Mouse (Mus musculus) lung, adult 2 months (tissue): ENCODE data around the gene Nrxn3. TPM values are rescaled to one million over a fixed set of nuclear protein-coding genes. Genes with fewer than 3 reads are reported as not detected.

Experiments used
- DNase-seq: peaks from one replicate; pipeline ENCODE4 v3.0.0; 2022
- H3K4me1 ChIP-seq: fragments of 200-500 bp; 2 replicates; pipeline ENCODE4 v1.6.1; 2011; ENCODE audit warnings: low read length; ENCODE audit not compliant: control insufficient read depth, insufficient read depth
- H3K4me3 ChIP-seq: fragments of 200-500 bp; replicated peaks from 2 replicates; pipeline ENCODE3; 2011; ENCODE audit warnings: low read depth, mild to moderate bottlenecking, control low read depth, low read length; ENCODE audit errors: extremely low read depth
- CTCF ChIP-seq: fragments of 200-500 bp; IDR thresholded peaks from 2 replicates; pipeline ENCODE4 v1.5.1; 2011; ENCODE audit warnings: mild to moderate bottlenecking, low read length, control low read depth; ENCODE audit not compliant: insufficient read depth
- POLR2A ChIP-seq: fragments of 200-500 bp; IDR thresholded peaks from 2 replicates; pipeline ENCODE4 v1.6.1; 2011; ENCODE audit warnings: low read depth, mild to moderate bottlenecking, control low read depth, low read length, borderline replicate concordance; ENCODE audit errors: extremely low read depth
- WGBS: fragments of 180-500 bp; shearing (Covaris S2); methylation state at CpG from one replicate; pipeline ENCODE4 v1.1.7; 2018; 5-methylcytosine and 5-hydroxymethylcytosine counted together
- polyA plus RNA-seq: library from polyadenylated mRNA; depleted of rRNA; stranded (reverse); fragments of >200 nt; gene quantifications from 2 replicates; pipeline ENCODE4 v1.2.3, GENCODE M21; 2012

Gene Nrxn3
- polyA plus RNA-seq, 1 experiment = 0.30 TPM

- DNase-seq = no peak
- 86% methylated on average over 2 of the region's 2 CpGs for WGBS
- H3K4me3 ChIP-seq = no peak overlapping the region
- TF ChIP-seq CTCF (no peak), POLR2A (no peak)
- no peaks in the 10 kb centered on the region for H3K4me1 ChIP-seq
These were observed 1223.3 kb downstream of the Nrxn3 start for GRCm38 (mm10) chr12:89945911-89946502.

- 35% methylated on average over 5 of the region's 5 CpGs for WGBS
- TF ChIP-seq POLR2A = no peak
- no peak for TF ChIP-seq CTCF
- Histone ChIP-seq H3K4me1 (no peaks in the 10 kb centered on the region), H3K4me3 (no peak overlapping the region)
- DNase-seq = no peak
These were observed 1223.8 kb downstream of the Nrxn3 start for GRCm38 (mm10) chr12:89946522-89946921.

- DNase-seq = no peak
- Histone ChIP-seq H3K4me3 (no peak overlapping the region), H3K4me1 (no peaks in the 10 kb centered on the region; the same call in 1 of the 2 replicates)
- no peak for TF ChIP-seq POLR2A
- TF ChIP-seq CTCF = no peak
These were observed 1230.6 kb downstream of the Nrxn3 start for GRCm38 (mm10) chr12:89953237-89953636.

- H3K4me1 ChIP-seq = no peaks in the 10 kb centered on the region; the same call in 1 of the 2 replicates
- no peak for TF ChIP-seq POLR2A
- TF ChIP-seq CTCF = no peak
- no peak overlapping the region for H3K4me3 ChIP-seq
- WGBS = 22% methylated on average over 3 of the region's 3 CpGs
- no peak for DNase-seq
These were observed 1231.0 kb downstream of the Nrxn3 start for GRCm38 (mm10) chr12:89953649-89954048.

GRCm38 (mm10) chr12:89954441-89955070 lies 1231.9 kb downstream of the Nrxn3 start:
- Histone ChIP-seq H3K4me3 (no peak overlapping the region), H3K4me1 (no peaks in the 10 kb centered on the region; the same call in 1 of the 2 replicates)
- 61% methylated on average over 5 of the region's 5 CpGs for WGBS
- DNase-seq = no peak
- TF ChIP-seq CTCF (no peak), POLR2A (no peak)

GRCm38 (mm10) chr12:89963073-89963472 lies 1240.4 kb downstream of the Nrxn3 start:
- Histone ChIP-seq H3K4me3 (no peak overlapping the region), H3K4me1 (no peaks in the 10 kb centered on the region)
- TF ChIP-seq CTCF (no peak), POLR2A (no peak)
- DNase-seq = no peak
- 59% methylated on average over 1 of the region's 1 CpGs for WGBS

GRCm38 (mm10) chr12:89976648-89977047 lies 1254.0 kb downstream of the Nrxn3 start:
- WGBS = 93% methylated on average over 4 of the region's 4 CpGs
- H3K4me1 ChIP-seq = no peaks in the 10 kb centered on the region
- no peak overlapping the region for H3K4me3 ChIP-seq
- DNase-seq = no peak
- TF ChIP-seq CTCF (no peak), POLR2A (no peak)

GRCm38 (mm10) chr12:89977479-89977878 lies 1254.8 kb downstream of the Nrxn3 start:
- DNase-seq = no peak
- TF ChIP-seq POLR2A (no peak), CTCF (no peak)
- WGBS = 75% methylated on average over 5 of the region's 5 CpGs

GRCm38 (mm10) chr12:89979190-89979589 lies 1256.5 kb downstream of the Nrxn3 start:
- no peak for DNase-seq
- 69% methylated on average over 1 of the region's 1 CpGs for WGBS
- TF ChIP-seq CTCF = no peak
- no peak for TF ChIP-seq POLR2A
- Histone ChIP-seq H3K4me1 (no peaks in the 10 kb centered on the region), H3K4me3 (no peak overlapping the region)

More at GRCm38 (mm10) chr12:89977479-89977878, 1254.8 kb downstream of the Nrxn3 start:
- Histone ChIP-seq H3K4me1 (no peaks in the 10 kb centered on the region), H3K4me3 (no peak overlapping the region)

GRCm38 (mm10) chr12:89982445-89982844 lies 1259.8 kb downstream of the Nrxn3 start:
- no peak overlapping the region for H3K4me3 ChIP-seq
- TF ChIP-seq CTCF (no peak), POLR2A (no peak)
- no peaks in the 10 kb centered on the region for H3K4me1 ChIP-seq
- 83% methylated on average over 5 of the region's 5 CpGs for WGBS
- no peak for DNase-seq
